Mouse (Mus musculus) lung, adult 18-20 months (tissue): ENCODE measurements at regions not wholly inside any gene's neighbourhood (a gene's known extent, or its start where the extent isn't known, plus 50 kb on each side); places are given as distances from the start of the nearest gene placed in this dataset.

Experiments used
- DNase-seq, 2 experiments: peaks; one replicate each; pipeline ENCODE4 v3.0.0; 2022; ENCODE audit warnings: mixed read lengths in 2 of 2

DNA sequence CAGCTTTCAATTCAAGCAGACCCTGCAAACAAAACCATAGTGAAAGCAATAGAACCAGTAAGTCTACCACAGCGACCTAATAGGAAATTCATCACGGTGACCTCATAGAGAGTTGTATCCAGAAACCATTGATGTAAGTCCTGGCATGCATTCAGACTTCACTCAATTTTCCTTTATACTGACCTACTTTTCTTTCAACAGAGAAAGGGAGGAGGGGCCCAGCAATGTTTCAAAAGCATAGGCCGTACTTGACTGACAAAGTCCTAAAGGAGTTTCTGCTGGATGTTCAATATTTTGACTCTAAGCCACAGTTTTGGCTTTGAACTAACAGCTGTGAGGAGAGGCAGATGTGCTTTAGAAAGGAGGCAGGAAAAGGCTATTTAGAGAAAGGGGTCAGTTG is 88.4 kb downstream of the AI593442 start:
- no peak for DNase-seq

DNA sequence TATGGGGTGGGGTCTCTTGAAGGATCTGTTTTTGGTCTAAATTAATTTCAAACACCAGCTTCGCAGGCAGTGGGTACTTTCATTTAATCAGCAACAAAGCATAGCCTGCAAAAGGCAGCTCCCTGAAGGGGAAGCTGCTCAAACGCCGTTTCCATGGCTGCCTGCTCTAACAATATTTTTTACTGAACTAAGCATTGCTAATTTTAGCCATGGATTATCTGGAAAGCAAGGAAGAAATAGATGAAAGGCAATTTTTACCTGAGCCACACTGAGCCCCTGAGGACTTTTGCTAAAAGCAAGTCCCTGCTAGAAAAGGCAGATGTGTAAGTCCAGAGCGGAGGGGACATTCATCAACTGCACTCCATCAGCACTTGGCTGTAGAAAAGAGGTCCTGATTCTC is 105.5 kb downstream of the AI593442 start:
- DNase-seq = no peak

DNA sequence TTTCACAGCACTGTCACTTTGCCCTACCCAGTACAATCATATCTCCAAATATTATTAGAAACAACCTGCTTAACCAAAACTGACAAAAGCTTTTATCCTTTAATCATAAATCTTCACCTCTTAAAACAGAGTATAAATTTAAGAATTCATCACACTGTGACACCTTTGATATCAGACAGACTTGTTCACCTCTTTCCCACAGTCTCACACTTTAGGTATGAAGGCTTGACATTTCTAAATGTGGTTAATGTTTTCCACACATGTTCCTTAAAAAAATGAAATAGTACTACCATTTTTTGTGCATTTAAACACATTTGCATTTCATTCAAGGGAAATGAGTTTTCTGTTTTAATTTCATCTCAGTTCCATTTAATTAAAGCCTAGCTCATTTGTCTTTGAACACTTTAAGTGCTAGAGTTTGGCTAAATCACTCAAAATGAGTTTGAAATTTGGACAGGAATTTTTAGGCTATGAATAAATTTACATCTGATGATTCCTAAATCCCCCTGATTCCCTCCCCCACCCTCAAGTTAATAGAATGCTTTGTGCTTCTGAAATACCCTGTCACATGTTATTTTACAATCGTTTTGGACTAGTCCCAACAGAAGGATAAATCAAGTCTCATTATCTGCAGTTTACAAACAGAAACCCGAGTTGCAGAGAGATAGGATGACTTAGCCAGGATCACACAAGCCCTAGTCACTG is 127.9 kb downstream of the AI593442 start:
- DNase-seq = no peak

DNA sequence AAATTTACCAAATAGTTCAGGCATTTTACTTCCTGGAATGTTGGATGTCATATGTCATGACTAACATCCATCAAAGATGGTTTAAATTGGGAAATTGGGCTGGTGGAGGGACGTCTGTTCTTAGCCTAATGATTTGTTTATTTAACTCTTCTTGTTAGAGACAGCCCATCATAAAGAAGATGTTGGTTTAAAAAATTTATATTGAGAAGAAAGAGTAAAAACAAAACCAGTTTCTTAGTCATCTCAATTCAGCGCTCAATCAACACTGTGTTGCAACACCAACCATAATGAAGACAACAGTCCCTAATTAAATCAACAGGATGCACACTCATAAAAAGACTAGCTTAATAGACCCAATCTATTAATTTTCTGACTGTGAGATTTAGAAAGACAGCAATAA is 133.5 kb downstream of the AI593442 start:
- no peak for DNase-seq

DNA sequence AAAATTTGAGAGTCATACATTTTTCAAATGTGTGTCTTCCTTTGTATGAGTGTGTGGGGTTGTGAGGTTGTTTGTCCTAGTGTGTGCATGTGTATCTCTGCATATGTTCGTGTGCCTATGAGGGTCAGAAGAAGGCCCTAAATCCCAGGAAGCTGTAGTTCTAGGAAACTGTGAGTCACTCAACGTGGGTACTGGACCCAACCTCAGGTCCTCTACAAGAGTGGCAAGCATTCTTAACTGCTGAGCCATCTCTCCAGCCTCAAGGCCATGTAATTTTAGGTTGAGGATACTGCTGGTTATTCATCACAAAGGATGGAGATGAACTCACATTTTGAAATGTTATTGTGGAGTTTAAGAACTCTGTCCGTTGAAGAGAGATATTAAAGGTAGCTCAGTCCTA is 140.5 kb downstream of the AI593442 start:
- DNase-seq = no peak

DNA sequence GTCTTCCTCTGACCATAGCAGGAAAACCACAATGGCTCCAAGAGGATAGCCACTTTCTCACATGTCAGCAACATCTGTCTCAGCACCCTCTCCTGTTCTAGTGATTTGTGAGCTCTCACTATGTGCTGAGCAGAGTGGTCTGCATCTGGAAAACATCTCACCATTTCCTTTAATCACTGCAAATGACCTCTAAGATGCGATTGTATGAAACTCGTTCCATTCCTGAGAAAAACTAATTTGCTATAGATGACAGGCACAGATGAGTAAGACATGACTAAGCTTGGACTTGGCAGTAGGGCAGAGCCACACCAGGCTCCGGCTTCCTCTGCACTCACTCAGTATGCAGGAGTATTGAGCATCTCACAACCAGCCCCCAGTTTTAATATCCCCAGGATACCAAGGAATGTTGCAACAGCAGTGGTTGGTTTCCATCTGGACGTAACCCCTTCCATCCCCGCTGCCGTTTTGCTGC is 150.1 kb downstream of the AI593442 start:
- no peak for DNase-seq

DNA sequence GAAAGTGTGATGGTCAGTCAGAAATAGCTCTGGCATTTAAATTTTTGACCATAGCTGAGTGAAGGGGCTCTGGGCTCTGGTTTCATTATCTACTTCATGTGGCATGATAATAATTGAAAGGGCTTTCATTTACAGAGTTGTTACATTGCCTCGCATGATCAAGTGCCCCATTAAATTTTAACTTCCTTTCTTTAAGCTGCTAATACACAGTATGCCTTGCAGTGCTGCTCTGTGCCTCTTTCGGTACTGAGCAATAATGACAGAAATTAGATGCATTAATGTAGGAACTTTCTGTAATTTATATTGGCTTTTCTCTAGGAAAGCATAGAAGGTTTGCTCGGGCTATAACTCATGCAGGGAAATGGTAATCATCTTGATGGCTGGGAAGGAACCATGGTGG is 179.1 kb downstream of the AI593442 start:
- DNase-seq = no peak

DNA sequence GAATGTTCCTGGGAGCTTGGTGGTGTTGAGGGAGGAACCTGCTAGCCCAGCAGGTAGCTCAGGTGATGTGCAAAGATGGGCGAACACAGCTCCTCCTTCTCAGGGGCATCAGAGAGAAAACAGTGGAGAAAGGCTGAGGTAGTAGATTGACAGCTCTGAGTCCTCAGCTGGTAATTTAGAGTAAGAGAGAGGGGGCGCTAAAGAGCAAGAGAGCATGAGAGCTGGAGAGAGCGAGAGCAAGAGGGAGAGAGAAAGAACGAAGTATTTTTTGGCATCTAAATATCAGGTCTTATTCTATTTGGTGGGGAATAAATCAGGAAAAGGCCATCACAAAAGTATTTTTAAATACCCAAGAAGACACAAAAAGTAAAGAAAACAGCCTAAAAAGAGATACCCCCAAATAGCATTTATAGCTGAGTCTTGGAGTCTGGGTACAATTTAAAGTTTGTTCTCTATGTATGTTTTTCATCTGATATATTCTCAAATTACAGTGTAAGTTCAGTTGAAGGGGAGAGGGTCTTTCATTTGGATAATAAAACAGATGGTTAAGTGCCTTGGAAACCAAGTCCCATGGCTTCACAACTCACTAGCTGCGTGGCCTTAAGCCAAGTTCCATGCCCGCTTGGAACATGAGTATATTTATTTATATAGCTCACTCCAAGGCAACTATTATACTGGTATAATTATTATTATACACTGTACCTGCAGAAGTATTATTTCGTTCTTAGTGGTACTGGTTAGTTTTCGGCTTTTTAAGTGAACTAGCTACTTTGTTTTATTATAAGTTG is 183.9 kb downstream of the AI593442 start:
- DNase-seq = no peak

DNA sequence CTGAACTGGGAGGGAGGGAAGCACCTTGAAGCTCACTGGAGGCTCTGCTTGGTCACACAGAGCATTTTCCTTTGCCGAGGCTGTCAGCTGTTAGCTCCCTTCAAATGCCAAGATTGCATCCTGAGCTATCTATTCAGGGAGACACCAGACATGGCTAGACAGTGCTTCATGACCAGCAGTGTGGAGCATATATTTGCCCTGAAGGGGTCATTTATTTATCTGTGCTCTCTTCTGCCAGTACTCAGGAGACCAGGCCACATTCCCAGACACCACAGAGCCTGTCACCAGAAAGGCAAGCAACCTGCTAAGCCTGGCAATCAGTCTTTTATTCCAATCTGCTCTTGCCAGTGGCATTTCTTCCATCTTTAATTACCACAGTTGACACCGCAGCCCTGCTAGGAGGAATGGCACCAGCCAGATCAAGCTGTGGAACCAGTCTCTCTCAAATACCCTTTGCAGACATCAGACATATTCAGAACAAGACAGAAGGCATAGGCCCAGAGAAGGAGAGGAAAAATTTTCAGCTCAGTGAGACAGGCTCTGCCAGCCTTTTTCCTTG is 186.6 kb downstream of the AI593442 start:
- no peak for DNase-seq

DNA sequence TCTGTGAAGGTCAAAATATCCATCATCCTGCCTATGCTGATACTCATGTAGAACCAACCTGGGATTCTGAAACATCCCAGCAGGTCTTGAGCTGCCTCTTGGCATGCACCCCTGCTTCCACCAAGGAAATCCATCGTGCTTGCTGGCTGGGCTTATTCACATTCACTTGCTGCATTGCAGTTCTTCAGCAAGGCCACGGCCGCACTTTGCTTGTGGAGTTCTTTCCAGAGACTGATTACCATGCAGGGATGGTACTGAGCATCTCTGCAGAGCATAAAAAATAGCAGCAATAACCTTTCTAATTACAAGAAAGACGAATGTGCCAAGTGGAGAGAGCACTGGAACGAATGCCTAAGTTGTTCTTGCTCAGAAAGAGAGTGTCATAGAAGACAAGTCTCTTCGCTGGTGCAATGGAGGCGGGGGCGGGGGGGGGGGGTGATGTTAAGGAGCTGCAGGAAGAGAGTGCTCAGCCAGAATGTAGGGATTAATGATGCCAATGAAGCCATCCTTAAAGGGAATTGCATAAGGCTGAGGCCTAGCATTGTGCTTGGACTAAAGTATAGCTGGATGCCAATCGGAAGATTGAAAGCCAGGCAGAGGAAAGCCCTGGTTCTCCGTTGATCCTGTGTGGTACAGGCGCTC is 205.9 kb downstream of the AI593442 start:
- no peak for DNase-seq

DNA sequence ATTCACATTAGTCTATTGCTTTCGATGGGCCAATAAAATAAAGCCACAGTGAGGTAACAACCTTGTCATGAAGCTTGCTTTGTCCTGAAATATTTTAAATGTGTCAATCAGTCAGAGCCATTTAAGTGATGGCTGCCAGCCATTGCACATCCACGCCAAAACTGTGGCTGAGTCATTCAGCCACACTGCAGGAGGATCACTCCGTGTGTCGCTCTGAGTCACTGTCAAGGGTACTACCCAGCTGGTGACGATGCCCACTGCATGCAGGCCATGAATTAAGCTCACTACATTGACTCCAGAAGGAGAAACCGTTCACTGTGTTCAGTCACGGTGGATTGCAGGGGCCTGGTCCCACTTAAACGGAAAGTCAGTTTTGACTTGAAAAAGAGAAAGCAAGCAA is 206.7 kb downstream of the AI593442 start:
- DNase-seq = no peak

DNA sequence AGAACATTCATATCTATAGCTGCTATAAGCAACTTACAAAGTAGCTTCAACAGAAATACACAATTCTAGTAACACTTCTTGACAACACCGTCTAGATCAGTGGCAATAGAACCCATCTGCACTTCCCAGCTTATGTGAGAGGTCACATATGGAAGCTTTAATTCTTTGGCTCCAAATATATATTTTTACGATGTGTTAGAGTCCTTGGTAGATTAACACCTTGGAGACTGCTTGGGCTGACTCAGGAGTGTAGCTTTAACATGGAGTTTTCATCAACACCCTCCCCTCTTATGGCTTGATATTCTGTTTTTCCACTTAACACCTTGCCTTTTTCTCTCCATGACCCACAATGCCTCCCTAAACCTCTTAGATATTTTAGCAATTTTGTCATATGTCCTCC is 221.1 kb downstream of the AI593442 start:
- no peak for DNase-seq

DNA sequence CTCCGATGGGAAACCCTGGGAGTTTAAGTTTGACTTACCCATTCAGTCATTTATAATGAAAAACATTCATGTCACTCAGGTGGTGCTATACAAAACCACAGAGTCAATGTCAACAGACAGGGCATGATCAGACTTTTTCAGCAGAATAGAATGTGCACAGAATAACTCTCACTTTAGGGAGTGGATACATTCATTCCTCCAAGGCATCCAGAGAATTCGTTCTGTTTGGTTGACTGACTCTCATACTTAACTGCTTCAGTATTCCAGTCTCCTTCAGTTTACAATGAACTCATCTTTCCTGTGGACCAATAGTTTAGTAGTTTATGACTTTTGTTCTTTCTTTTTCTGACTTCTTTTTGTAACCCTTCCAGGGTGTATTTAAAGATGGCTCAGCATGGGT is 225.1 kb downstream of the AI593442 start:
- DNase-seq = no peak

DNA sequence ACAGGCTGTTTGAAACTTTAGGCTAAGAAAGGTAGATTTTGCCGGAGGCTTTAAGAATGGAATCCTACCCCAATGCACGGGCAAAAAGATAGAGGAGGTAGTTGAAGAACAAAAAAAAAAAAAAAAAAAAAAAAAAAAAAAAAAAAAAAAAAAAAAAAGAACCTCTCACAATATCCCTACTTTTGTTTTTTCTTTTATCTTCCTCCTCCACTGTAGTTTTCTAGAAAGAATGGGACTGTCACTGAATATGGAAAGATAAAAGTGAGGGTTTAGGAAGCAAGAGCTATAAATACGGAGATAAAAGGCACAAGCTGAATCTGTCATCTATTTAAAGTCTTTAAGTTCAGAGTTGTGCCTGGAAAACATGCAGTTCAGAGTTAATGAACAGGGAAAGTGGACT is 227.8 kb downstream of the AI593442 start:
- no peak for DNase-seq

DNA sequence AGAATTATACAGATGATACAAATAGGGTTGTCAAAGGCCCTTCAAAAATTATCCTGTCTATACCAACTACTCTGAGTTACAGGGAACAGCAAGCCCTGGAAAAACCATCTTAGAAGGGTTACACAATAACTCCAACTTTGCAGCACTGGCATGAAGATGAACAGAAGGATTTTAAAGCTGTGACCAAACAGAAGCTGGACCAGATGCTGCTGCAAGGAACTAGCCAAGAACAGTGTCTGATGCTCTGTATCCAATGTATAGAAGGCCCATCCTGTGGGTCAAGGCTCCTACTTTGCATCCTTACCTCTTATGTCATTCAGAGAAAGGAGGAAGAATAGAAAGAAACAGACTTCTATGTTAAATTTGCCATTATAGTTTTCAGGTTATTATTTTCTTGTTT is 231.3 kb downstream of the AI593442 start:
- DNase-seq = no peak

DNA sequence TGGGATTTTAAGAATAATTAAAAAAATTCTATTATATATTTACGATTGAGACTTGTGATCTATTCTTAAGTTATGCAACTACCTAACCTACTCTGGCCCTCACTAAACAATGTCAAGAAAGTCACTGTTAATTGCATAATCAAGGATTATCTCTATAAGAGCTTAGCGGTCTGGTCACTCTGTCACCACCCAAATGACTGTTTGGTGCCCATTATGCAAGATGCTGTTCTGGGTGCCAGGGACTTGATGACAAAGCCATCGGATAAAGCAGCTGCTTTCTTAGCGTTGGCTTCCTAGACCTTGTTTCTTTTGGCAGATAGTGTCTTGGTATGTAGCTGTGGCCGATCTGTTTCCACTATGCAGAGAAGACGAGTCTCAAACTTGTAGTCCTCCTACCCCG is 236.4 kb downstream of the AI593442 start:
- no peak for DNase-seq

DNA sequence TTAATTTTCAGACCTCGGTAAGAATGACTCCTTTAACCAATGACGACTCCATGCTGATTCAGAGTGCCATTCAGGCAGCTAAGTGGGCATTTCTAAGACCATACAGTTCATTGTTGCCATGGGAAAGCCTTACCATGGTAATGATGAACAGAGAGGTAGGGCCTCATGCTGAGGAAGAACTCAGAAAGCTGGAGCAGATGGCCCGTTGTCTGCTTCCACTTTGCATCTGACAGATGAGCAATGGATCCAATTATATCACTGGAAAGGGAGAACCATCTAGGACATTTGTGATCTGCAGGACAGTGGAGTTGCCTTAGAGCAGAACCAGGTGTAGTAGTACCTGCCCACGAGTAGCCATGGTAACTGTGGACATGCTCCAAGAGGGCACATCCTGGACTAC is 245.4 kb downstream of the AI593442 start:
- no peak for DNase-seq

DNA sequence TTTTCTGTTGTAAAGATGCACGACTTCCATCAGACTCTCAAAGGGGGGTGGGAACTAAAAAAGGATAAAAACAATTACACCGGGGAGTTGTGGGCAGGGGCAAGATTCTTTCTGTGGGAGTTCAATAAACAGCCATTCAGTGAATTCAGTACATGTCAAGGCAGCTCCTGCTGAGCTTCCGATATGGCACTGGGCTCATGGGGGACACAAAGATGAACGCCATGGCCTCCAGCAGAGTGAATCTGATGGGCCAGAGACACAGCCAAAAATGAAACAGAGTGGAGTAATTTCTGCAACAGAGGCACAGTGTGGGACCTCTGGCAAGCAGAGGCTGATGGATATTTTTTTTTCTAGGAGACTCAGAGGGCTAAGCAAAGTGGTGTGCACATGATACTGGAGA is 254.2 kb downstream of the AI593442 start:
- DNase-seq = no peak

DNA sequence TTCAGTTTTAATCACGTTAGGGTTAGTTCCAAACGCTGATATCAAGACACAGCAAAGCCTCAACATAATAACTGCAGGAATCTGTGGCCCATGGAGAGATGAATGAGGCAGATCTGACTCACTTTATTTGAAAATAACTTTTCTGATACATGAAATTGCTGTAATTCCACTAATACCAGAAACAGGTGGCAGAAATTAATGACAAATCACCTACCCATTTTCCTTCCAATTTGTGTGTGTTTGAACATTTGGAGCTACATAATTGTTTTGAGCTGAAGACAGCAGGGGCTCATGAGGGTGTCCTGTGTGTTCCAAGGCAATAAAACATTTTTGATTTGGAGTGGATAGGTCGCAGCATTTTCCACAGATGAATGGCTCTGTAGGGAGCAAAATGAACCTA is 254.2 kb upstream of the Zc3h12c start:
- no peak for DNase-seq

DNA sequence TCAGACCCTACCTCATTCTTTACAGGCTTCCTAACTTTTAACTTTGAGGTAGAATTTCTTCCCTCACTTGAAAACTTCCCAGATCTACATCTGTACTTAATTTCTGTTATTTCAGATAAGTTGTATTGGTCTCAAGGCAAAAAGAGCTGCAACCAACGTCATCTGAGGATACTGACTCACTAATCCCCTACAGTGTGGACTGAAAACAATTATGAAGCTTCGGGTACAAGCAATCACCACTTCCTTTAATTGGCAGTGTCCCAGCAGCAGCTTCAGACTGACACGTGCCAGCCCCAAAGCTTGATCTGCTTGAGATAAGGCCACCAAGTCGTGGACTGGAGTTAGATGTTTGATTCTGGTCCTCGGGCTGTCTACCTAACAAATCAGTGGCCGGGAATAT is 247.3 kb upstream of the Zc3h12c start:
- DNase-seq = no peak

DNA sequence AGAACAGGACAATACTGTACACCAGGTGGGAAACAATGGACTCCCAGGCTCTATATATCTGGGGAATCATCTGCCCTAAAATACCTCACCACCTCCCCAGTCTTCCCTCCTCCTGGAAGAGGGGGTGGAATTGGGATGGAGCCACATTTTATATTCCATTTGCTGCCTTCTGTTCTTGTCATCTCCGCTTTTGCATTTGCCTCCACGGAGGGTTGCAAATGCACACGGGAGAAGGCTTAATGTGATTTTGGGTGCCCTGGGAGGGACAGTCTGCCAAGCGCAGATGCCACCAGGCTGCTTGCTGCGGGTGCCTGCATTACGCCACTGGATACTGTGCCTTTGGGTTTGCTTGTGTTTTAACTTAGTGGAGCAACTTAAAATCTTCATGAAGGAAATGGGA is 239.5 kb upstream of the Zc3h12c start:
- no peak for DNase-seq

DNA sequence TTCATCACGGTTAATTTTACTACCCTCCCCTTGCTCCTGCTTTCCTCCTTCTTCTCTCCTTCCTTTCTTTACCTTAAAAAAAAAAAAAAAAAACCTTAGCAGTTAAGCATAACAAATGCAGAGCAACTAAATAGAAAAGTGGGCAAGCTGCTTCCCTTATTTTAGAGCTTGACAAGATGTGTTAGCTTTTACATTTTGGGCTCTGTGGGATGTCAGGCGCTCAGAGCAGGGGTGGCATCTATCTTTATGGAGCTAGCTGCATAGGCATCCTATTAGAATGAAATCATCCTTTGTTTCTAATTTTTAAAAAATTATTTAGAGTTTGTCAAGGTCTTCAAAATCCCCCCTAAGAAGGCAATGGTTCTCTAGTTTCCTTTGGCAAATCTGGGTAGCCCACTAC is 234.1 kb upstream of the Zc3h12c start:
- DNase-seq = no peak

DNA sequence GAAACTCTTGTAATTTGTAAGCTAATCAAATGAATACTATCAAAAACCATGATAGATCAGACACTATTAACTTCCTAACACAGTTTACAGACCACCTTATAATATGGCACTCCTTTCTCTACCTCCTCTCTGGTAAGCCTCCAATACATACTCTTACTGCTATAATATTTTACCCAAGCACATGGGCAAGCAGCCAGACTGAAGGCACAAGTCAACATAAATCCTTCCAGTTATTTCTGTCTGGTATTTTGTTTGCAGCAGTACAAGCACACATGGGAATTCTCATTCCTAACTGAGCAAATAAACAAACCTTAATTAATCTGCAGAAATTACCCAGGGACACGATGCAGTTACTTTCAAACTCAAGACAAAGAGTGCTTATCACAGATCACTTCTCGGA is 210.7 kb upstream of the Zc3h12c start:
- no peak for DNase-seq

DNA sequence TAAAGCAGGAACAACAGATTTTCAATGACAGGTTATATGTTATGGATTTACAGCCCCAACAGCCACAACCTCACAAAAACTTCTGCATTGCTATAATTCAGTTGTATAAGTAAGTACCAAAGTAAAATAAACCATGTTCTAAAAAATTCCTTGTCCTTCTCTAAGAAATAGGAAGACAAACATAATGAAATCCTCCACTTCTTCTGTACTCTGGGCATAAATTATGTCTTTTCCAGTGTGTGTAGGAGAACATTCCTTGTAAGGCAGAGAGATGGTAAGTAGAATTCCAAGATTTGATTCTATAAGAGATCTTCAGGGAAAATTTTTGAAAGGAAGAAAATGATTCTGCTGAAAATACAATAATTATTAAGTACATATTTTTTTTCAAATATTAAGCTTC is 209.4 kb upstream of the Zc3h12c start:
- no peak for DNase-seq
